Mouse (Mus musculus): ENCODE measurements at regions not wholly inside any gene's neighbourhood (a gene's known extent, or its start where the extent isn't known, plus 50 kb on each side); places are given as distances from the start of the nearest gene placed in this dataset.

DNA sequence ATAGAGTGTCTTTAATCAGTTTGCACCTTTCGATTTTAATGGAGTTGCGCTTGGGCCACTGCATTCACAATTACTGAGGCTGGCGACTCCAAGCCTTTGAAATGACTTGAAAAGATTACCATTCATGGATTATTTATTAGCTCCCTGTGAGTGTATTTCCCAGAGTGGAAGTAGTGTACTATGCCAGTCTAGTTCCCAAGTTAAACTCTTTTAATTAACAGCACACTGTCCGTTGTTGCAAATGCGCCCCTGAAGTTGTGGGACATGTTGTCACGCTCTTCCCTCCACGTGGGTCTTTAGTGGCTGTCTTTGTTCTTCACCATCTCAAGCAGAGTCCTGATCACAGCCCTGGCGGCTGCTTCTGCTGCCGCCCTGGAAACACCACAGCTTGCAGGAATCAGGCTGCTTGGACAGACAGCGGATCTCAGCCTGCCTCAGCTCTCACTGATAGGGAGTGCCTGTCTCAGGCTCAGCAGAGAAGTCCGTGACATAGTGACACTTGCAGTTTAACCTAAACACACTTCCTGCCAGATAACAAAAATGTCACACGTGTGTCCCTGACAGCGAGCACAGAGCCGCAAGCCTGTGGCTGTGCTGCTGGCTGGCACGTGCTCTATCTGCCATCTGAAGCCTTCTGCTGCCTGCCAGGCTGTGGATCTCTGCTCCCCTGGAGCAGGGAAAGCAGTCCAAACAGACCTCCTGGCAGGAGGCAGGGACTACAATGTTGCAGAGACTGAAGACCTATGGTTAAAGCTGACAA is 244.1 kb downstream of the Snx10 start:
- H3K4me1 ChIP-seq = peaks cover 8% of the 10 kb centered on the region
- H3K9me3 ChIP-seq = peaks cover 17% of the 10 kb centered on the region
- H3K36me3 ChIP-seq (replicated peaks; ENCODE audit: low read length) = no peaks in the 10 kb centered on the region
- peak overlapping the region; percentile 63 for H3K4me3 ChIP-seq (replicated peaks)
- no peak for TF ChIP-seq GATA1 (IDR thresholded peaks at IDR 0.05; ENCODE audit: borderline replicate concordance, low read length)
- no peak for TF ChIP-seq FLI1 (IDR thresholded peaks at IDR 0.05; ENCODE audit: low read length)
- peaks cover 84% of the 10 kb centered on the region for H3K27me3 ChIP-seq (replicated peaks)

- H3K4me3 ChIP-seq (replicated peaks) = no peak overlapping the region
- TF ChIP-seq GATA1 (IDR thresholded peaks at IDR 0.05; ENCODE audit: borderline replicate concordance, low read length) (no peak), FLI1 (IDR thresholded peaks at IDR 0.05; ENCODE audit: low read length) (no peak)
- peaks cover 21% of the 10 kb centered on the region for H3K9me3 ChIP-seq
- no peaks in the 10 kb centered on the region for H3K36me3 ChIP-seq (replicated peaks; ENCODE audit: low read length)
- peaks cover 84% of the 10 kb centered on the region for H3K27me3 ChIP-seq (replicated peaks)
- peaks cover 8% of the 10 kb centered on the region for H3K4me1 ChIP-seq
Measured at GRCm38 (mm10) chr6:51771001-51771400, 241.3 kb downstream of the Skap2 start.

GRCm38 (mm10) chr6:51771424-51771823 is 240.9 kb downstream of the Skap2 start:
- Histone ChIP-seq H3K9me3 (peaks cover 21% of the 10 kb centered on the region), H3K4me1 (peaks cover 8% of the 10 kb centered on the region), H3K36me3 (replicated peaks; ENCODE audit: low read length) (no peaks in the 10 kb centered on the region), H3K27me3 (replicated peaks) (peaks cover 83% of the 10 kb centered on the region), H3K4me3 (replicated peaks) (no peak overlapping the region)
- TF ChIP-seq FLI1 (IDR thresholded peaks at IDR 0.05; ENCODE audit: low read length) (no peak), GATA1 (IDR thresholded peaks at IDR 0.05; ENCODE audit: borderline replicate concordance, low read length) (no peak)

DNA sequence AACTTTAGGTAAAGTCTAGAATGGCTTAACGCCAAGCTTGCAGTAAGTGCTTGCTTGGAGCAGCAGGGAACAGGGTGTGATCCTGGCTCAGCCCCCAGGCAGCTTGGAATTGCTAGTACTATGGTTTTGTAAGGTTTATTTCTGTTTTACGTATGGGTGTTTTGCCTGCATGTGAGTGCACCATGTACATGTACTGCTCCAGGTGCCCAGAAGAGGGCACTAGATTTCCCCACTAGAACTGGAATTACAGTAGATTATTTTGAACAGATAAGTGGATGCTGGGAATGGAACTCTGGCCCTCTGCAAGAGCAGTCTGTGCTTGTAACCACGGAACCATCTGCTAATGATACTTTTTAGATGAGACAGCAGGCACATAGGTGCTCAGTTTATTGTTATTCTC is 237.6 kb downstream of the Skap2 start:
- Histone ChIP-seq H3K4me3 (replicated peaks) (no peak overlapping the region), H3K27me3 (replicated peaks) (peaks cover 77% of the 10 kb centered on the region), H3K36me3 (replicated peaks; ENCODE audit: low read length) (no peaks in the 10 kb centered on the region), H3K4me1 (no peaks in the 10 kb centered on the region), H3K9me3 (peaks cover 17% of the 10 kb centered on the region)
- TF ChIP-seq GATA1 (IDR thresholded peaks at IDR 0.05; ENCODE audit: borderline replicate concordance, low read length) (no peak), FLI1 (IDR thresholded peaks at IDR 0.05; ENCODE audit: low read length) (no peak)

DNA sequence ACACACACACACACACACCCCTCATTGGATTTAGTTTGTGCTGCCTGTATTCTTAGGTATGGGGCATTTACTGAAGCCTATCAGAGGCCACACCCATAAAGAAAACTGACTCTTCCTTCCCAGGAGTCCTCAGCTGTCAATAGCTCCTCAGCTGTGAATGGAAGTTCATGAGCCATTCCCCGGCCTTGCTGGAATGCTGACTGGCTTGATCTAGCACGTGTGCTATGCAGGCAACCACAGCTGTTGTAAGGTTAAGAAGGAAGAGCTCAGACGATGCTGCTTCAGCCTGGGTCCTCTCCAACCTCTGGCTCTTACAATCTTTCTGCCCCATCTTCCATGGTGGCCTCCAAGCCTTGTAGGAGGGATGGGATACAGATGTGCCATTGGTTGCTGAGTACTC is 226.7 kb downstream of the Skap2 start:
- no peak for TF ChIP-seq GATA1 (IDR thresholded peaks at IDR 0.05; ENCODE audit: borderline replicate concordance, low read length)
- TF ChIP-seq FLI1 (IDR thresholded peaks at IDR 0.05; ENCODE audit: low read length) = no peak
- no peak overlapping the region for H3K4me3 ChIP-seq (replicated peaks)
- peaks cover 64% of the 10 kb centered on the region for H3K27me3 ChIP-seq (replicated peaks)

GRCm38 (mm10) chr6:51786836-51787235 is 225.5 kb downstream of the Skap2 start:
- TF ChIP-seq FLI1 (IDR thresholded peaks at IDR 0.05; ENCODE audit: low read length) (no peak), GATA1 (IDR thresholded peaks at IDR 0.05; ENCODE audit: borderline replicate concordance, low read length) (no peak)
- Histone ChIP-seq H3K36me3 (replicated peaks; ENCODE audit: low read length) (no peaks in the 10 kb centered on the region), H3K4me3 (replicated peaks) (no peak overlapping the region), H3K27me3 (replicated peaks) (peaks cover 69% of the 10 kb centered on the region), H3K4me1 (no peaks in the 10 kb centered on the region), H3K9me3 (no peaks in the 10 kb centered on the region)

More for the DNA sequence above, 226.7 kb downstream of the Skap2 start:
- H3K9me3 ChIP-seq = no peaks in the 10 kb centered on the region
- no peaks in the 10 kb centered on the region for H3K36me3 ChIP-seq (replicated peaks; ENCODE audit: low read length)
- H3K4me1 ChIP-seq = no peaks in the 10 kb centered on the region

- Histone ChIP-seq H3K4me3 (replicated peaks) (no peak overlapping the region), H3K9me3 (no peaks in the 10 kb centered on the region), H3K4me1 (no peaks in the 10 kb centered on the region), H3K36me3 (replicated peaks; ENCODE audit: low read length) (no peaks in the 10 kb centered on the region), H3K27me3 (replicated peaks) (peaks cover 69% of the 10 kb centered on the region)
- TF ChIP-seq GATA1 (IDR thresholded peaks at IDR 0.05; ENCODE audit: borderline replicate concordance, low read length) (no peak), FLI1 (IDR thresholded peaks at IDR 0.05; ENCODE audit: low read length) (no peak)
Measured at GRCm38 (mm10) chr6:51788156-51788555, 224.2 kb downstream of the Skap2 start.

DNA sequence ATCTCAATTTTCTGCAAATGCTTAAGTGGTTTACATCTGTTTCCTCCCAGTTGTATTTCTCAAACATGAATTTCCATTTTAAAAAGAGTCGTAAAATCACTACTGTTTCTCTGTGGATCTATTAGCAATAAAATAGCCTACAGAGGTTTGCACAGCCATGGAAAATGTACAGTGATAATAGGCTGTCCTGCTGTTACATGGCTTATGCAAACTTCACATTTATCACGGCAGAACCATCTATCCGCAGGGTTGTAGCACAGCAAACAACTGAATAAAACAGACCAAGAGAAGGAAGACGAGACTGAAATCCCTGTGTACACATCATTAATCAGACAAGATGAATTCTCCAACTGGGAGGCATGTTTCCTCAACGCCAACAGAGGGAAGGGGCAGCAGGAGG is 222.1 kb downstream of the Skap2 start:
- no peaks in the 10 kb centered on the region for H3K4me1 ChIP-seq
- H3K36me3 ChIP-seq (replicated peaks; ENCODE audit: low read length) = no peaks in the 10 kb centered on the region
- H3K9me3 ChIP-seq = no peaks in the 10 kb centered on the region
- no peak overlapping the region for H3K4me3 ChIP-seq (replicated peaks)
- TF ChIP-seq FLI1 (IDR thresholded peaks at IDR 0.05; ENCODE audit: low read length) (no peak), GATA1 (IDR thresholded peaks at IDR 0.05; ENCODE audit: borderline replicate concordance, low read length) (no peak)
- peaks cover 62% of the 10 kb centered on the region for H3K27me3 ChIP-seq (replicated peaks)

DNA sequence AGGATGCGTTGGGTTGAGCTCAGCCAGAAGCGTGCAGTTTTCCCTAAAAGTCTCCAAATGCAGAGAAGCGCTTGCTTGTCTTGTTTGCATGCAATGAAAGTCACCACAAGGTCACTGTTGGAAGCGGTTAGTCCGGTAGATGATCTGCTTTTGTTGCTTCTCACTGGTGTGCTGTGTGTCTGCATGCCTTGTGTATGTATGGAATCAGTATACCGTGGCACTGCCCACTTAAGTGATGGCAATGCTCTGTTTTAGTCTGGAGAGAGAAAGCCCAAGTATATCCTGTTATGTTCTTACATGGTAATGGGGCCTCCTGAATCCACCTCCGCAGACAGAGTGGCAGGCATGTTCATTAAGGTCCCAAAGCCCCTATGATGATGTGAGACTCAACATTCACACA is 221.7 kb downstream of the Skap2 start:
- Histone ChIP-seq H3K27me3 (replicated peaks) (peaks cover 59% of the 10 kb centered on the region), H3K4me3 (replicated peaks) (no peak overlapping the region), H3K36me3 (replicated peaks; ENCODE audit: low read length) (no peaks in the 10 kb centered on the region), H3K9me3 (no peaks in the 10 kb centered on the region), H3K4me1 (no peaks in the 10 kb centered on the region)
- TF ChIP-seq GATA1 (IDR thresholded peaks at IDR 0.05; ENCODE audit: borderline replicate concordance, low read length) = no peak
- TF ChIP-seq FLI1 (IDR thresholded peaks at IDR 0.05; ENCODE audit: low read length) = no peak

DNA sequence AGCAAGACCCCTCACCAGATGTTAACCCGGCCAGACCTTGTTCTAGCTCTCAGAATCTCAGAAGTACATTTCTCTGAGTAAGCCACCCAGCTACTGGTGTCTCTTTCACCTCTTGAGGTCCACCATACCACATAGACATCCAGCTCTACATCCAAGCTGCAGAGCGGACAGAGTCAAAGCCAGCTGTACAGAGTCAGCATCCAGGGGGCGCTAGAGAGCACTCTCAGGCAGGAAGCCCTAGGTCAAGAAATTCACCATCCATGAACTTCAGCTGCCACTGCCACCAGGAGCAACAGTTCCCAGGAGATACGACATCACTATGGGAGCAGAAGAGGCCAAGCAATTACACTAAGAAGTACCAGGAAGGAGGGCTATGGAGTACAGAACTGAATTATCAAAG is 217.0 kb downstream of the Skap2 start:
- Histone ChIP-seq H3K36me3 (replicated peaks; ENCODE audit: low read length) (no peaks in the 10 kb centered on the region), H3K27me3 (replicated peaks) (peaks cover 51% of the 10 kb centered on the region), H3K9me3 (no peaks in the 10 kb centered on the region), H3K4me1 (no peaks in the 10 kb centered on the region), H3K4me3 (replicated peaks) (no peak overlapping the region)
- TF ChIP-seq GATA1 (IDR thresholded peaks at IDR 0.05; ENCODE audit: borderline replicate concordance, low read length) = no peak
- TF ChIP-seq FLI1 (IDR thresholded peaks at IDR 0.05; ENCODE audit: low read length) = no peak
